Mouse (Mus musculus): ENCODE measurements around the gene Frat2. TPM values are rescaled to one million over a fixed set of nuclear protein-coding genes. Genes with fewer than 3 reads are reported as not detected.

Frat2 gene
- polyA plus RNA-seq, 1 experiment from 2014 or later: 6.9 TPM

GRCm38 (mm10) chr19:41830106-41831031 is 17.6 kb downstream of the Frat2 start:
- peak; percentile 37 for ATAC-seq (ENCODE audit: insufficient read depth, low FRiP score, low read depth)
- Histone ChIP-seq H3K4me1 (peaks cover 15% of the 10 kb centered on the region; the same call in 1 of the 2 replicates), H3K4me2 (peak overlapping the region; percentile 96), H3K9ac (peak overlapping the region; percentile 46), H3K9me3 (no peaks in the 10 kb centered on the region), H3K4me3 (replicated peaks) (peak overlapping the region; percentile 70), H3K27me3 (replicated peaks) (0 out of 2 replicates have a peak, but pooled peaks cover 4% of the 10 kb centered on the region), H3K36me3 (no peaks in the 10 kb centered on the region), H3K27ac (peak overlapping the region; percentile 94)
- under 1% methylated on average over 104 of the region's 112 CpGs for WGBS

GRCm38 (mm10) chr19:41829381-41830105 is 18.4 kb downstream of the Frat2 start, which contains the start of gene Frat1:
Gene Frat1 (plus strand): TSS chr19:41829970.
- Histone ChIP-seq H3K4me2 (peak within 1 kb of the TSS; percentile 96), H3K4me1 (peaks cover 15% of the 10 kb centered on the region; the same call in 1 of the 2 replicates), H3K27me3 (replicated peaks) (0 out of 2 replicates have a peak, but pooled peaks cover 4% of the 10 kb centered on the region), H3K36me3 (no peaks in the 10 kb centered on the region), H3K27ac (peak within 1 kb of the TSS; percentile 94), H3K4me3 (replicated peaks) (peak within 1 kb of the TSS; percentile 70), H3K9me3 (no peaks in the 10 kb centered on the region), H3K9ac (peak within 1 kb of the TSS; percentile 46)
- ATAC-seq (ENCODE audit: insufficient read depth, low FRiP score, low read depth): peak; percentile 92
- 1% methylated on average over 39 of the region's 39 CpGs for WGBS

DNA sequence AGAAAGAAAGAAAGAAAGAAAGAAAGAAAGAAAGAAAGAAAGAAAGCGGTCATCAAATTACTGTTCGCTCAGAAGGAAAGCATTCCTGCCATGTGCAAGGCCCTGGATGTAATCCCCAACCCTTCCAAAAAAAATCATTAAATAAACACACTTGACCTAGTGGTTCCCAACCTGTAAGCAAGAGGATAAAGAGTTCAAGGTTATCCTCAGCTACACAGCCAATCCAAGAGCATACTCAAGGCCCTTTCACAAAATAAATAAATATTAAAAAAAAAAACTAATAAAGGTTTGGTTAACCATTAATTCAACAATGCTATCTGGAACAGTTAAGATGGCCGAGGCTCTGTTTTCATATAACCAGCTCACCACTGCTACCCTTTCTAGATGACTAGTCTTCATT is 19.0 kb downstream of the Frat2 start:
- peak overlapping the region; percentile 70; the same call in 1 of the 2 replicates for H3K4me3 ChIP-seq (replicated peaks)
- no peak for ATAC-seq (ENCODE audit: insufficient read depth, low FRiP score, low read depth)
- WGBS: 62% methylated on average over 3 of the region's 3 CpGs
- H3K27me3 ChIP-seq (replicated peaks): 0 out of 2 replicates have a peak, but pooled peaks cover 4% of the 10 kb centered on the region
- peaks cover 15% of the 10 kb centered on the region; the same call in 1 of the 2 replicates for H3K4me1 ChIP-seq
- no peak overlapping the region for H3K9ac ChIP-seq
- H3K4me2 ChIP-seq: peak overlapping the region; percentile 96
- H3K27ac ChIP-seq: peak overlapping the region; percentile 94
- no peaks in the 10 kb centered on the region for H3K36me3 ChIP-seq
- H3K9me3 ChIP-seq: no peaks in the 10 kb centered on the region

DNA sequence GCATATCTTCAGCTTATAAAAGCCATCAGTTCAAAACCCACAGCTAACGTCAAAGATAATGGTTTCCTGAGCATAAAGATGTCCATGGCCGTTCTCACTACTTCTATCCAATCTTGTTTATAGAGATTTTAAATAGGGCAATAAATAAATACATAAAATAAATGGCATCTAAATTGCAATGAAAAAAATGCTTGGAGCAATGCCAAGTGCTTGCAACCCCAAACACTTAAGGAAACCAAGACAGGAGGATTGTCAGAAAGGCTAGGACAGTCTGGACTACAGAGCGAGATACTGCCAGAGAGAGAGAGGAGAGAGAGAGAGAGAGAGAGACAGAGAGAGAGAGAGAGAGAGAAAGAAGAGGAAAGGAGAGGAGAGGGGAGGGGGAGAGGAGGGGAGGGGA is 21.4 kb downstream of the Frat2 start:
- no peaks in the 10 kb centered on the region for H3K9me3 ChIP-seq
- WGBS: 80% methylated on average over 3 of the region's 3 CpGs

DNA sequence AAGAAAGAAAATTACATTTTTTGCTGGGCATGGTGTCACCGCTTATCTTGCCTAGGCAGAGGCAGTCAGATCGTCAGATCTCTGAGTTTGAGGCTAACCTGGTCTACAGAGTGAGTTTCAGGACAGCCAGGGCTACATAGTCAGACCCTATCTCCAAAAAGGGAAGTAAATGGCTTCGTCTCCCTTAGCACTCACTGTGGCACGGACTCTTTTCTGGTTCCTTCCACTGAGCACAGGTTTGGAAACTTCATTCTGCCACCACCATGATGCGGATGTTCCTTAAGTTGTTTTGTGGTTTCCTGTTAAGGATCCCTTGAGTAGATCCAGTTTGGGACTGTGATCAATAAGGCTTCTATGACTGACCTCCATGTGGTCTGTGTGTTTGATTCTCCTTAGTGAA is 23.0 kb downstream of the Frat2 start:
- Histone ChIP-seq H3K9me3 (no peaks in the 10 kb centered on the region), H3K36me3 (no peaks in the 10 kb centered on the region), H3K4me1 (no peaks in the 10 kb centered on the region), H3K4me2 (no peak overlapping the region), H3K4me3 (replicated peaks) (no peak overlapping the region), H3K27me3 (replicated peaks) (no peaks in the 10 kb centered on the region), H3K9ac (no peak overlapping the region), H3K27ac (no peak overlapping the region)
- ATAC-seq (ENCODE audit: insufficient read depth, low FRiP score, low read depth): no peak
- 84% methylated on average over 5 of the region's 5 CpGs for WGBS

More for the DNA sequence above, 21.4 kb downstream of the Frat2 start:
- Histone ChIP-seq H3K4me2 (no peak overlapping the region), H3K27ac (no peak overlapping the region), H3K4me1 (peaks cover 8% of the 10 kb centered on the region; the same call in 1 of the 2 replicates), H3K4me3 (replicated peaks) (no peak overlapping the region), H3K36me3 (no peaks in the 10 kb centered on the region), H3K27me3 (replicated peaks) (no peaks in the 10 kb centered on the region), H3K9ac (no peak overlapping the region)
- no peak for ATAC-seq (ENCODE audit: insufficient read depth, low FRiP score, low read depth)

DNA sequence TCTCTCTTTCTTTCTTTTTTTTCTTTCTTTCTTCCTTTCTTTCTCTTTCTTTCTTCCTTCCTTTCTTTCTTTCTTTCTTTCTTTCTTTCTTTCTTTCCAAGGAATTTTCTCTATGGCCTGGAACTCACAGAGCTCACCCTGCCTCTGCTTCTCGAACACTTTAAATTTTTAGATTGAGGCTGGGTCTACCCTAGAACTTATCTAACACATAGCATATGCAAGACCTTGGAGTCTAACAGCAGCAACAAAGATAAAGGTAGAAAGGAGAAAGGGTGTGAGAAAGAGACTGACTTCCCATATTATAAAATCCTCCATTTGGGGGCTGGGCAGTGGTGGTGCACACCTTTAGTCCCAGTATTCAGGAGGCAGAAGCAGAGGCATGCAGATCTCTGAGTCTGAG is 25.3 kb downstream of the Frat2 start:
- Histone ChIP-seq H3K4me3 (replicated peaks) (no peak overlapping the region), H3K27ac (no peak overlapping the region), H3K36me3 (no peaks in the 10 kb centered on the region), H3K27me3 (replicated peaks) (no peaks in the 10 kb centered on the region), H3K9me3 (no peaks in the 10 kb centered on the region), H3K4me2 (no peak overlapping the region), H3K4me1 (no peaks in the 10 kb centered on the region), H3K9ac (no peak overlapping the region)
- ATAC-seq (ENCODE audit: insufficient read depth, low FRiP score, low read depth): no peak
- WGBS: 80% methylated on average over 1 of the region's 1 CpGs

- Histone ChIP-seq H3K27ac (no peak overlapping the region), H3K4me2 (no peak overlapping the region), H3K9ac (no peak overlapping the region), H3K36me3 (no peaks in the 10 kb centered on the region), H3K4me3 (replicated peaks) (no peak overlapping the region), H3K27me3 (replicated peaks) (no peaks in the 10 kb centered on the region), H3K9me3 (no peaks in the 10 kb centered on the region), H3K4me1 (peaks cover 4% of the 10 kb centered on the region; the same call in 1 of the 2 replicates)
- 16% methylated on average over 5 of the region's 5 CpGs for WGBS
- no peak for ATAC-seq (ENCODE audit: insufficient read depth, low FRiP score, low read depth)
Measured at GRCm38 (mm10) chr19:41821436-41821835, 26.5 kb downstream of the Frat2 start.

DNA sequence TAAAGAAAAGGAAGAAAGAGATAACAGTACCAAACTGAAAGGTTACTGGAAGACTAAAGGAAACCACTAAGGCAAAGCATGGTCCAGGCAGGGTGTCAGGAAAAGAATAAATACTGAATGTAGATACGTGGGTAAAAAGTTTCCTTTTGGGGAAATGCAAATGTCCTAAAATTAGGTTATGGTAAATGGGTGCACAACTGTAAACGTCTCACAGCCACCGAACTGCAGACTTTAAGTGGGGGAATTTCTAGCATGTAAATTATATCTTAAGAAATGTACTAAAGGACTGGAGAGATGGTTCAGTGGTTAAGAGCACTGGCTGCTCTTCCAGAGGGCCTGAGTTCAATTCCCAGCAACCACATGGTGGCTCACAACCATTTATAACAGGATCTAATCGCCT is 29.2 kb downstream of the Frat2 start:
- Histone ChIP-seq H3K9me3 (no peaks in the 10 kb centered on the region), H3K4me1 (peaks cover 4% of the 10 kb centered on the region; the same call in 1 of the 2 replicates), H3K4me3 (replicated peaks) (no peak overlapping the region), H3K36me3 (no peaks in the 10 kb centered on the region), H3K27ac (no peak overlapping the region), H3K9ac (no peak overlapping the region), H3K4me2 (no peak overlapping the region), H3K27me3 (replicated peaks) (no peaks in the 10 kb centered on the region)
- no peak for ATAC-seq (ENCODE audit: insufficient read depth, low FRiP score, low read depth)
- WGBS: 84% methylated on average over 4 of the region's 4 CpGs

DNA sequence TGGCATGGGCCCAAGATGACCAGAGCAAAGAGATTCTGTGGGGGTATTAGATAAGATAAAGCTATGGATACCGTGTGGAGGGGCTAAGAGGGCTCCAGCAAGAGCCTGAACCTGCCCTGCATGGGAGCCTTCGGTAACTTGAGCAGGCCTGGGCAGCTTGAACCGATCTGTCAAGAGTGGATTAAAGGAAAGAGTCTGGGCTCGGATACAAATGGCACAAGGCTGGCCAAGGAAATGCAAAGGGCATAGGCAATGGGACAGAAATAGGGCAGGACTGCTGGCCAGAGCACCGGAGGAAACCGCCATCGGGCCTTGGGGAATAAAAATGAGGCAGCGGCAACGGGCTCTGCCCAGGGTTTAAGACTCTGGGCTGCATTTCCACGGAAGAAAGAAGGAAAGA is 30.6 kb downstream of the Frat2 start:
- Histone ChIP-seq H3K9me3 (no peaks in the 10 kb centered on the region), H3K36me3 (no peaks in the 10 kb centered on the region), H3K27me3 (replicated peaks) (no peaks in the 10 kb centered on the region), H3K4me1 (peaks cover 4% of the 10 kb centered on the region; the same call in 1 of the 2 replicates), H3K4me2 (no peak overlapping the region), H3K27ac (no peak overlapping the region), H3K9ac (no peak overlapping the region), H3K4me3 (replicated peaks) (no peak overlapping the region)
- ATAC-seq (ENCODE audit: insufficient read depth, low FRiP score, low read depth): no peak
- WGBS: 45% methylated on average over 10 of the region's 10 CpGs

DNA sequence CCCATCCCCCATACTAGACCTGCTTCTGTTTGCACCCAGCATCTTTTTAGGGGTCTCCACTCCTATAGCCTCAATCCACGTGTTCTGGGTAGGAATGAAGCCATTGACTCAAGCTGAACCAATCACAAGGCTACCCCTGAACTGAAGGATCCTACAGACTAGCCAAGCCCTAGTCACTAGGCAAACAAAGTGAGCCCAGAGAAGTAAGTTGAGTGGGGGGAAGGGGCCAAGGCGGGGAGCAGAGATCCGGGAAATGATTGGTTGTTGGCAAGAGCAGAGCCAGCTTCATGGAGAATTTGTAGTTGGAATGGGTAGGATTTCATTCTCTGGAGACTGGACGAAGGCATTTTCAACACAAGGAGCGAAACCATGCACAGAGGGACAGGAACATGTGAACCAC is 31.0 kb downstream of the Frat2 start:
- 53% methylated on average over 5 of the region's 5 CpGs for WGBS
- H3K9ac ChIP-seq: no peak overlapping the region
- ATAC-seq (ENCODE audit: insufficient read depth, low FRiP score, low read depth): peak; percentile 39; the same call in 1 of the 2 replicates
- H3K27me3 ChIP-seq (replicated peaks): no peaks in the 10 kb centered on the region
- H3K4me1 ChIP-seq: peaks cover 4% of the 10 kb centered on the region; the same call in 1 of the 2 replicates
- H3K36me3 ChIP-seq: no peaks in the 10 kb centered on the region
- no peak overlapping the region for H3K4me2 ChIP-seq
- H3K4me3 ChIP-seq (replicated peaks): no peak overlapping the region
- no peak overlapping the region for H3K27ac ChIP-seq
- H3K9me3 ChIP-seq: no peaks in the 10 kb centered on the region

- no peak overlapping the region for H3K4me2 ChIP-seq
- no peaks in the 10 kb centered on the region for H3K9me3 ChIP-seq
- peaks cover 4% of the 10 kb centered on the region; the same call in 1 of the 2 replicates for H3K4me1 ChIP-seq
- H3K27ac ChIP-seq: no peak overlapping the region
- 49% methylated on average over 5 of the region's 5 CpGs for WGBS
- no peaks in the 10 kb centered on the region for H3K27me3 ChIP-seq (replicated peaks)
- ATAC-seq (ENCODE audit: insufficient read depth, low FRiP score, low read depth): no peak
- no peak overlapping the region for H3K9ac ChIP-seq
- no peak overlapping the region for H3K4me3 ChIP-seq (replicated peaks)
- no peaks in the 10 kb centered on the region for H3K36me3 ChIP-seq
Measured at GRCm38 (mm10) chr19:41816410-41816809, 31.5 kb downstream of the Frat2 start.
